Mouse (Mus musculus) fat pad, adult 2 months (tissue): ENCODE measurements around the gene Gm9774.

Experiments used
- DNase-seq: peaks from one replicate; pipeline ENCODE4 v3.0.0-alpha.2; 2011; ENCODE audit warnings: low read depth, low spot score; ENCODE audit errors: extremely low read depth

Gm9774 gene

DNA sequence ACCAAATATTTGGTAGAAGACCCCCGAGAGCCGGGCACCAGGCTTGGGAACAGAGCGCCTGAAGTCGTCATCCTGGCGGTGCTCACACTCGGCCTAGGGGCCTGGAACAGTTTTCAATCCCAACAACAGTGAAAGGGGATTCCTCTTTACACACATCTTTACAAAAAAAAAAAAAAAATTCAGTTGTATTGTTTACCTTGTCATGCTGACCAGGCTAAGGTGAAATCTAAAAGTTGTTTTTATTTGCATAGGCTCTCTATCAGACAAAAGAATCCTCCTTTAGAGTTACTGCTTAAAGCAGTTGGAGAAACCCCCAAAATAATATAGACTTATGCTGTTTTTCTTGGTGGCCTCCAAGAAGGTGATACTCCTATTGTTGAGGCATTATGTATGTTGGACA, at the start of gene Gm9774:
Gm9774 (minus strand) TSS at position 101 of the 400 bp plus-strand sequence.
- no peak for DNase-seq

- DNase-seq, result no peak
Observed at GRCm38 (mm10) chr3:92470111-92470510, 40.9 kb upstream of the Gm9774 start.

DNA sequence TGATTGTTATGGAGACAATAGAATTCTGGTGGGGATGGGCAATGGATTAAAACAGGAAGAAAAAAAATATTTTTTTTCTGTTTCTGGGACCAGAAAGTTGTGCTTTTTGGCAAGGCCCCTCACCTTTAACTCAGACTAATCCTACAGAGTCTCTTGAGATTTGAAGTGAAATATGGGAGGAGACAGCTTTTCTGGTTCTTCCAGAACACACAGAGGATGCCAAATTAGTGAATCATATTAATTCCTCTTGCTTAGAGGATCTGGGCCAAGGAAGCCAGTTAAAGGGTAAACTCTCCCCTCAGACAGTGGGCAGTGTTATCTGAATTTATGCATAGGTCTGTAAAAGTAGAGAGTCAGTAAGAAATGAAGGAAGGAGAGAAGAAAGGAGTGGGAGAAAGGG, 38.2 kb upstream of the Gm9774 start:
- no peak for DNase-seq

DNA sequence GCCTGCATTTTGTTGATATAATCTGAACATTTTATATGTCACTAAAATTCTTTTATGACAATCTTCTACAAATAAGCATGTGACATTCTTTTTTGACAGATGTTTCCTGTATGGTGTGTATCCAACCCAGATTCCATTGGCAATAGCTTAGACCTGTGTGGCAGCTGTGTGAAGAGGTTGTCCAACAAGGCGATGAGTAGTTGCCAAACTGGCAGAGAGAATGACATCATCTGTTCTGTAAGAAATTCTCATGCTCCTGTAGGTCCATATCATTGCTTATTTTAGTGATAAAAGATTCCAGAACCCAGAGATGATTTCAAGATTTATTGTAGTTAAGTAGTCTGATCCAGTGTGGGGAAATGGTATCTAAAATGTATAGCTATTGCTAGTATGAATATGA, 37.4 kb upstream of the Gm9774 start:
- DNase-seq, result no peak

DNA sequence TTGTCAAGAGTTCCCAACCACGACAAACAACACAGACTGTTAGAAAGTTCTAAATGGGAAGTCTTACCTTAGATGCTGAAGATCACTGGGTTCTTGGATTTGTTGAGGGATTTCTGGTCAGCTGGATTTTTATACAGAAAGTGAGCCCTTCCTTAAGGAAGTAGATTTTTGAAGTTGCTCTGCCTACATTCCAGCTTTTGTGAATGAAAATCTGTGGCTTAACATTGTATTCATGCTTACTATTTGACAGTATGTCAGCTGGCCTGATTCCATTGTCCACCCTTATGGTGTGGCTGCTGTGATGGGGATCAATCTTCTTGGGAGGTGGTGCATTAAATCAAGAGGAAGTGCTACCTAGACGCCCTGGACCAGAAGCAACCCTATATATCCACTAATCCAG, 29.4 kb upstream of the Gm9774 start, which contains the start of gene Sprr3:
Sprr3 (minus strand) TSS at position 101 of the 400 bp plus-strand sequence.
- no peak for DNase-seq

- no peak for DNase-seq
Observed at GRCm38 (mm10) chr3:92455151-92455550, 25.9 kb upstream of the Gm9774 start.

DNA sequence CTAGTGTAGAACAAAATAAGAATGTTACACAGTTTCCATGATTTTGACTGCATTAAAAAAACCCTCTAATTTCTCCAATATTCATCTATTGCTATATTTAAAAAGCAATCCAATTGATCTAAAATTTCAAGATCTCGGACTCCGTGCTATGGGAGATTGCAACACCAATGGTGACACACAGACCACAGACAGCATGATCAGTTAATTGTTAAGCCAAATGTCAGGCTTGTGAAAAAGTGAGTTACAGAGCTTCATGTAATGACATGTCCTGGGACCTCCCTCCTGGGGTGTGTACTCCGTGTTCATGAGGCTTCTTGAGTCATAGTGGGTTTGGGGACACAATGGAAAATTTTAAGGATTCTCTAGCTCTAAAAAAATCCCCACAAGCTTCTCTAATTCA, 11.0 kb upstream of the Gm9774 start:
- no peak for DNase-seq

DNA sequence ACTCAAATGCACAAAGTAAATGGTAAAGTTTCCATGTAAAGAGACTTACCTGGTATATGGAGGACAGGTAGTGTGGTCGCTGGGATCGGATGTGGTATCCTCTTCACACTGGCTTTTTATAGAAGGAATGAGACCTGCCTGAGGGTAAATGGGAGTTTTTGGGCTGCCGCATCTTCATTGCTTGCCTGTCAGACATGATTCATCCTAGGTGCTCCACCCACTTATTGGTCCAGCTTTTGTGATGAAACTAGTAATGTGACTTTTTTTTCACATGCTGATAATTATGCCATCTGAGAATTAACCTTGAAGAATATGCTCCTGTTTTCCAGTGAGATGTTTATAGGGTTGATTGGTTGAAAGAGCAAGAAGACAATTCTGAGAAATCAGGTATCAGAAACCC, 9.5 kb upstream of the Gm9774 start, which contains the start of gene Sprr1b:
Sprr1b (minus strand) TSS at position 101 of the 400 bp plus-strand sequence.
- no peak for DNase-seq

DNA sequence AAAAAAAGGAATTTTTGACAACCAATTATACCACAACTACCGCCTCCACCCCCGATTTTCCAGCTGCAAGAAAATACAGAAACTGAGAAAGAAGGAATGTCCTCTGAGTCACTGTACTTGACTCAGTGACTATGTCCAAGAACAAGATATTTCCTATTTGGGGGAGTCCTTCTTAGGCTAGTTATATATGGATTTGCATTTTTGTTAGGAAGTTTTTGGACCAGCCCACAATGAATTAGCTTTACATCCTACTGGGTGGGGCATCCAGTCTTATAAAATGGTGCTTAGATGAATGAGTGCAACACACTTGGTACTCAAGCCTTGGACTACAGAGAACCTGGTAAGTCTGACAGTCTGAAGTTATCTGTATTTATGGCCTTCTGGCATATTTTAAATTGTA, 3.1 kb upstream of the Gm9774 start, which contains the start of gene Sprr2k:
Sprr2k (plus strand) TSS at position 301 of the 400 bp plus-strand sequence.
- DNase-seq, result no peak

GRCm38 (mm10) chr3:92417782-92418181, 11.4 kb downstream of the Gm9774 start, which contains the start of gene Sprr2j-ps:
Gene Sprr2j-ps, plus strand, starts transcription at chr3:92418082.
- no peak for DNase-seq

- no peak for DNase-seq
Observed at GRCm38 (mm10) chr3:92407691-92408090, 21.5 kb downstream of the Gm9774 start, which contains the start of gene Sprr2i. Gene Sprr2i, plus strand, starts transcription at chr3:92407991.

GRCm38 (mm10) chr3:92394301-92394700, 34.9 kb downstream of the Gm9774 start:
- no peak for DNase-seq

DNA sequence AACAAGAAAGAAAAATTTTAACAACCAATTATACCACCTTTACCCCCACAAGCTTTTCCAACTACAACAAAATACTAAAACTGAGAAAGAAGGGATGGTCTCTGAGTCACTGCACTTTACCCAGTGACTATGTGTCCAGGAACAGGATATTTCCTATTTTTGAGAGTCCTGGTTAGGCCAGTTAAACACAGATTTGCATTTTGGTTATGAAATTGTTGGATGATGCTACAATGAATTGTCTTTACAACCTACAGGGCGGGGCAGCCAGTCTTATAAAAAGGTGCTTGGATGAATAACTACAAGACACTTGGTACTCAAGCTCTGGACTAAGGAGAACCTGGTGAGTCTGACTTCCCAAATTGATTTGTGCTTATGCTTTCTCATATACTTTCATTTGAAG, 43.8 kb downstream of the Gm9774 start, which contains the start of gene Sprr2h:
Sprr2h (plus strand) TSS at position 301 of the 400 bp plus-strand sequence.
- DNase-seq, result no peak
